Mouse (Mus musculus) urinary bladder, postnatal 36 days (tissue): ENCODE measurements around the gene Gm20708.

ENCODE experiments used
- DNase-seq, 2 experiments: peaks; one replicate each; pipeline ENCODE4 v3.0.0; 2022; ENCODE audit warnings: low spot score in 2 of 2, mixed read lengths in 1 of 2

Gene Gm20708

DNA sequence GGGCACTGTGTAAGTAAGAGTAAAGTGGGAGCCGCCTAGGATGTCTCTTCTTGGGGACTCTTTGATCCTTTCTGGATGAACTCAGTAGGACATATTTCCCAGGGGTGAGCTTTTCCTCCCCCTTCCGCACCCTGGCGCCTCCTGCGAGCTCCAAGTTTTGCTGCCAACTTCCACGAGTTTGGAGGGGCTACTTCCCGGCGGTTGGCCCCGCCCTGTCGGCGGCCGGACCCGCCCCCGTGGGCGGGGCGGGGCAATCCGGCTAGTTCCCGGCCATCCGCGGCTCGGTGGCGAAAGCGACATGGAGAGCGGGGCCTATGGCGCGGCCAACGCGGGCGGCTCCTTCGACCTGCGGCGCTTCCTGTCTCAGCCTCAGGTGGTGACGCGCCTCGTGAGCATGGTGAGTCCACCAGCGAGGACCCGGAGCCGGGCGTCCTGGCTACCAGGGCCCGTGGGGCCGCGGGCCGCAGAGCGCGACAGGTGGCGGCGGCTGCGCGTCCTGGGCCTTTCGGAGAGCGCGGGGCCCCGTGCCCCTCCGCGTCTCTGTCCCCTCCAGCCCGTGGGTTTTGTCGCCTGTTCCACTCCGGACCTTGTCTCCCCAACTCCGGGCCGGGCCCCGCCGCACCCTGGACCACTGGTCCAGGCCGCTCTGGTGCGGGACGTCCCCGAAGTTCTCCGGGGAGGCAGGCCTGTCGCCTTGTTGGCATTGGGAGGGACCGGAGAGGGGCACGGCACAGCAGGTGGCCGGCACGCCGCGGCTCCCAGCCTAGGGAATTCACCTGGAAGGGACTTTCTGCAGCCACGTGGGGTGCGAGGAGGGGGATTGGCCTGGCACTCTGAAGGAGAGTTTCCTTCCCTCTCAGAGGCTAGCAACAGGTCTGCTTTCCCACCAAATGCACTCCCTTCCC, at the start of gene Gm20708, which contains the start of gene Syngr2:
Gene Gm20708, plus strand, starts transcription at position 262 of the 905 bp plus-strand sequence.
Gene Syngr2, plus strand, starts transcription at position 262 of the 905 bp plus-strand sequence.
- peak; percentile 69 to 75 for DNase-seq

DNA sequence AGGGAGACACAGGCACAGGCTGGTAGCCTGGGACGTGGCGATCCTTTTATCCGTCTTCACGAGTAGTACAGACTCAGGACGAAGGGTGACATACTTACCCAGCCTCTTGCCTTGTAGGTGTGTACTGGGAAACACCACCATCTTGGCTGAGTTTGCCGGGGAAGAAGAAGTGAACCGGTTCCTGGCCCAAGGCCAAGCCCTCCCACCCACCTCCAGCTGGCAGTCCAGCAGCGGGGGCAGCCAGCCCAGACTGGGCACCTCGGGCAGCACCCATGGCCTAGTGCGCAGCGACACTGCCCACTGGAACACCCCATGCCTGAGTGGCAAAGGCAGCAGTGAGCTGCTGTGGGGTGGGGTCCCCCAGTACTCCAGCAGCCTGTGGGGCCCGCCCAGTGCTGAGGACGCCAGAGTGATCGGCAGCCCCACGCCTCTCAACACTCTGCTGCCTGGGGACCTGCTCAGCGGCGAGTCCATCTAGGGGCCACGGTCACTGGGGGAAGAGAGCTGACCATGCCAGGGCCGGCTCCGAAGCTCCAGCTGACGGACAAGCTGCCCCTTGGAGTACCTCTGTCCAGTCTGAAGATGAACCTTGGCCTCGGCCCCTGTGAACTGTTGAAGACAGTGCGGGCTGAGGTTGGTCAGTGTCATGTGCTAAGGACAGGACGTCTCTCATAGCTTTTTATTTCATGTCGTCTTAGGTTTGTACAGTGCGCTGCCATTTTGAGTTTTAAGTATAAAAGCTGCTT, 48.9 kb upstream of the Gm20708 start:
- no peak for DNase-seq

DNA sequence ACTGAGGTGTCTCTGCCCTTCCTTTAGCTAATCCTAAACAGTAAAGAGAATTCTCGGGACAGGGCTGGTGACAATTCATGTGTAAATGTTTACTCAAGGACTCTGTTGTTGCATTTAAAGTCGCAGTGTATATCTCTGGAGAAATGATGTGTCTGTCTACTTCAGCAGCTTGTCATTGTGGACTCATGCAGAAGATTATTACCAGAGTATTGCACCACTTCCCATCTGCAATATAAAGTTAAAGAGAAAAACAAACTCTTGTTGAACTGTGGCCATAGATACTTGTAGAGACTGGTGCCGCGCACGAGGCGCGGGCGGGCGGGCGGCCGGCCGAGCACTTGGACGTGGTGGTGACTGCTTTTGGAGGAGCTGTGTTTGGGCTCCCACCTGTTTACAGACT, 47.7 kb upstream of the Gm20708 start:
- no peak for DNase-seq

DNA sequence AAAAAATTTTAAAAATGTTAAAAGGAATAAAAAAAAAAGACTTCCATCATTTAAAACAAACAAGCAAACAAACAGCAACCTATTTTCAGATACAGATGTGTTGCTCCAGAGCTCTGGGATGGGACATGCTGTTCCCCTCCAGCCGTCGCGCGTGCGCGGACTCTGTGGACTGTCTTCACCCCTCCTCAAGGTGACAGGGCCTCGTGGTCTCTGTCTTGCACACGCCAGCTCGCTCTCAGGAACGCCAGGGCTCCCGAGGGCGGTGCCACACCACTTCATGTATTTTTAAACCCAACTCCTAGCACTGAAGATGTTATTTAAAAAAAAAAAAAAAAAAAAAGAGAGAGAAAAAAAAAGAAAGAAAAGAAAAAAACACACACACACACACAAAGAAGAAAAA, 47.2 kb upstream of the Gm20708 start:
- no peak for DNase-seq

DNA sequence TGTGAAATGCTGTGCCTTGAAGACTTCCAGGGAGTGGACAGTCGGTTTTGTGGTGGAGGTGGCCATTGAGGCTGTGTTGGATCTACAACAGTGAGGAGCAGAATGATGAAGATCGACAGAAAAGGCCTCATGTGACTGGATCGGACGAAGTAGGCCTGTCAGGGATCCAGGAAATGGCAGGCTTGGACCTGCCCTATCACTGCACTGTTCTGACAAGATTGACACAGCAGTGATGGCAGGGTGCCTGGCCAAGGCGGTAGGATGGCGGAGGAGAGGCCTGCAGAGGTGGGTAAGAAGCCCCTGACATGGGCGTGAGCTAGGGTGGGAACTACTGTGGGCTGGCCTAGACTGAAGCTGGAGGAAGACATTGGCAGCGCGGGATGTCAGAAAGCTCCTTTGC, 45.1 kb upstream of the Gm20708 start:
- peak in 1 of 2 experiments; percentile 31 for DNase-seq

DNA sequence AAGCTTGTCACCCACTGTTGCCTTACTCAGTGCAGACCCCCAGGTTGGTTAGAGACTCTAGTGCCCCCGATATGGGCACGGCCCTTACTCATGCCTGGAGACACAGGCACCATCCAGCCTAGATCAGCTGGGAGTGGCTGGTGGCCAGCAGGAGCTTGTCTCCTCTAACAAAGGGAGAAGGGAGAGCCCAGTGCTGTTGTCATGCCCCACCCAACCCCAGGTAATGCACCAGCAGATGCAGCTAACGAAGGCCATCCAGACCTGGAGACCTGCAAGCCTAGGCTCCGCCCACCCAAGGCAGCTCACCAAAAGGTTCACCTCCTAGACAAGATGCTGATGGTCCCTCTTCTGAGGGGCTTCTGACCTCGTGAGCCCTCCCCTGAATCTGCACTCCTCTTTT, 44.1 kb upstream of the Gm20708 start:
- DNase-seq: no peak

DNA sequence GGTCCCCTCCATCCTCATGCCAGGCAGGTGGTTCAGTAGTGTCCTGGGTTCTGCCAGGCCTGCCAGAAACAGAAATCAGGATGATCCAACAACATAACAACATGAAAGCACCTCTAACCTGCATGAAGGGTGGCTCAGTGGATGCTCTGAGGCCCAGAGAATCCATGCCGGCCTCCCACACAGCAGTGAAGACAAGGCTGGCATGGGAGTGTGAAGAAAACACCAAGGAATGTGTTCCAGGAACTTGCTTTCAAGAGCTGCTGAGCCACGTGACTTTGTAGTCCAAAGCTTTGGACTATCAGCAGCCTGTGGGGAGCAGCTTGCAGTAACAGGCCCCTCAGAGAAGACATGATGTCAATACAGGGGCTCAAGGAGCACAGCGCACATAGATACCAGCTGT, 43.2 kb upstream of the Gm20708 start:
- no peak for DNase-seq

DNA sequence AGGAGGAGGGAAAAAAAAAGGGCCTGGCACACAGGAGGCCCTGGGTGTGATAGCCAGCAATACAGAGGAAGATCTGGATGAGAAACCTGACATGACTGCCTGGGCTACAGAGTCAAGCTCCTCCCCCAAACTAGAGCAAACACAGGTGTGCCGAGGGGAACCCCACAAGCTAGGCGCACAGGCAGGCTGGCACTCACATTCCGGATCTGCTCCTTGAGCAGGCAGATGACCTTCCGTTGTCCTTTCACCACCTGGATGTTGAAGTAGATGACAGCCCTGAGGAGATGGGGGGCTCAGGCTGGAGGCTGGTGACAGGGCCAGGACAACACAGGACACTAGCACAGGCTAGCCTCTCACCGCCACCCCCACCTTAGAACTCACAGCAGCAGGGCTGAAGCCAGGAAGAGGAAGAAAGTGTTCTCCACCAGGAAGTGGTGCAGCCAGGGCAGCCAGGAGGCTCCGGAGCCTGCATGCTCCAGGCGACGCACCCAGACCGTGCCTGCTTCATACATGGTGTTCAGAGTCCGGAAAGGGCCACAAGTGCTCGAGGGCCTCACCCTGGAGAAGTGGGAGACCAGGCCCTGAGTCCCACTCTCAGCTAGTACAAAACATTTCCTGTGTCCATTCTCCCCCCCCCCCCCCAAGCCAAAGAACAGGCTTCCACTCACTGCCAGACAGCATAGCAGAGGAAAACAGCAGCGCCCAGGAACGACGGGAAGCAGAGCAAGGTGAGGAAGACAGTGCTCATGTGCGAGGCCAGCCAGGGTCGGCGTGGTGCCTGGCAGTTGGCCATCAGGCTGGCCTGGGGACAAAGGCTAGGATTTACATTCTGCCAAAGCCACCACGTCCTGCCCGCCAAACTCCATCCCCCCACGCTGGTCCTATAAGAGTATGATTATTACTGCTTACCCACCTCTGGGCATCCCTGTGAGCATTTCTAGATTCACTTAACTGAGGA, 40.5 kb upstream of the Gm20708 start:
- DNase-seq: no peak

DNA sequence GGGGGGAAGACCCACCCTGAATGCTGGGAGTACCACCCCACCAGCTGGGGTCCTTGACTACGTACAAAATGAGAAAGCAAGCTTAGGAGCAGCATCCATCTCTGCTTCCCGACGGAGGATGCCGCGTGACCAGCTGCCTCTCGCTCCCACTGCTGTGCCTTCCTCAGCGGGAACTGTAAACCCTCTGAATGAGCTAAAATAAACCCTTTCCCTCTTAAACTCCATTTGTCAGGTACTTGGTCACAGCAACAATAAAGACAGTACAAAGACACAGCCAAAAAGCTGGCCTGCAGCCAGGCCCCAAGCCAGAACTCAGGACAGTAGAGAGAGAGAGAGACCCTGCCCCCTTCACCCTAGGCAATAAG, 39.8 kb upstream of the Gm20708 start:
- no peak for DNase-seq

DNA sequence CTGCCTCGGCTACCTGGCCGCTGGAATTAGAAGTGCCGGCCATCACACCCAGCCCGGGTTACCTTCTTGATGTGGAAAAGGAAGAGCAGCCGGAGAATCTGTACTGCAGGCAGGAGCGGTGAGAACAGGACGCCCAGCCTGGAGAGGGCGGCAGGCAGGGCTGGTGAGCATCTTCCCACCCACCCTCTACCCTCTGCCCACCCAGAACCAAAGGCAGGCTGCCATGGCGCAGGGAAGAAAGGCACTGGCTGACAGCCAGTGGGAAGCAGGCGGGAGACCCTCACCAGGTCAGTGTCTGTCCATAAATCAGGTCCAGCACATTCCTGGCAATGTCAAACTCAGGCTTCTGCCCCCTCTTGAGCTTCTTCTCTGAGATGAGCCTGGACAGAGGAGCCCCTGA, 39.1 kb upstream of the Gm20708 start:
- no peak for DNase-seq

DNA sequence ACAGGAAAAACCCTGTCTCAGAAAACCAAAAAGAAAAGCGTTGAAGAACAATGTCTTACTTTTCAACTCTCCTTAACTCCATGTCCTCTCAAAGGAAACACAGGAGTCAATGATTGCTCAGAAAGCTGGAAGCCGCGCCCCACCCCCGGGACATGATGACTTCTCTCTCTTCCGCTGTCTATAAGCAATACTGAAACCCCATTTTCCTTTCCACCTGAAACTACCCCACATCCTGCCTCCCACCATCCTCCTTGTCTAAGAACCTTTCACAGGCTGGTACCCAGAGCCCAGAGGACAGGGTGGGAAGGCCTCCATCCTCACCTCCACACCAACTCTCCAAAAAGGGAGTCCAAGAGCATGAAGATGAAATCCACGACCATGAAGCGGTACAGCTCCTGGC, 37.1 kb upstream of the Gm20708 start:
- no peak for DNase-seq

DNA sequence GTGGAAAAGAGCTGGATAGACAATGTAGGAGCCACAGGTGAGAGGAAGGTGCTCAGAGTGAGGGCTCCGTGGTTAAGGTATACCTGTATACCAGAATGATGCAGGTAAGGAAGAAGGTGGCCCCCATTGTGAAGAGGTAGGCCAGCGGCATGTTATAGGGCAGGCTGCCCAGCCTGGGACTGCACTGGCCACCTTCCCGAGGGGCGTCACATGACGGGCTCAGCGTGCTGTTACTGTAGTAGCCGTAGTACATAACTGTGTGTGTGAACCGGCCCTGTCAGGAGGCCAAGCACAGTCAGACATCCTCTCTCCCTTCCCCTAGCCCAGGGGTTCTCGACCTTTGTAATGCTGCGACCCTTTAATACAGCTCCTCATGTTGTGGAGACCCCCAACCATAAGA, 34.5 kb upstream of the Gm20708 start:
- no peak for DNase-seq

DNA sequence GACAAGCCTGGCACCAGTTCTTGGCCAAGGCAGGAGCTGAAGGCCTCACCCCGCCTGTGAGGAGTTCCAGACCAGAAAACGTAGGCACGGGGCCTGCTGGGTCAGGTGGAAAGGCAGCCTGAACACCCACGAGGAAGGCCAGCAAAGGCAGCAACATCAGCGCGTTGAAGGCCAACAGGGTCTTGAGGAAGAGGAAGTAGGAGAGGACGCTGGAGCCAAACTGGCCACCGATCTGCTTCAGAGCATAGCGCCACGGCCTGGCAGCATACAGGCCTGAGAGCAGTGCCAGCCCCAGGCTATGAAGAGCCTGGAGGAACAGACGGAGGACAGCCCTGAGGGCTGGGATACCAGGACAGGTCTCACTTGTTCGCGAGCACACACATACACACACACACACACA, 33.9 kb upstream of the Gm20708 start:
- no peak for DNase-seq

DNA sequence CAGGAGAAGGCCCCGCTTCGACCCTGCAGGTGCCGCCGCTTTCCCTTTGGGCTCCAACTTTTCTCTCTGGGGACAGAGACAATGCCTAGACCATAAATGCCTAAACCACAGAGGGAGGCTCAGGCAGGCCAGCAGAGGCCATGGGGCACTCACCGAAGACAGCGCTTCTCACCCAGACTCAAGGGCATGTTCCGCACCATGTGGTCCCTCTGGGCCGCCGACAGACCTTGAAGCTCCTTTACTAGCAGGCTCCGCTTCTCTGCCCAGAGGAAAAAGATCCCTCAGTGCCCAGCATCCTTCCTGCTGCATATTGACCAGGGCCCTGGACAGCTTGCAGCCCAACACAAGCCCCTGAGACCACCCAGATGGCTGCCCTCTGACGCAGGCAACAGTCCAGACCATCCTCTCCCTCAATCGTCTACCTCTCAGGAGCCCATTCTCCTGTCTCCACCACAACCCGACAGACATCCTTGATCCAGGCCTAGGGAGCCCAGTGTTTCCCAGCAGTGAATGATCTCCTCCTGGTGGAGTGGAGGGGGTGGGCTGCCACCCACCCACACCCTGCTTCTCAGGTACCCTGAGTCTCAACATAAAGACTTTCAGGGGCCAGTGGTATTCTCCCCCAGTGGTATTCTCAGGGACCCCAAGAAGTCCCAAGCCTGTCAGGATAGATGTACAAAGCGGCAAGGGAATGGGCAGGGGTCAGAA, 33.2 kb upstream of the Gm20708 start:
- no peak for DNase-seq

DNA sequence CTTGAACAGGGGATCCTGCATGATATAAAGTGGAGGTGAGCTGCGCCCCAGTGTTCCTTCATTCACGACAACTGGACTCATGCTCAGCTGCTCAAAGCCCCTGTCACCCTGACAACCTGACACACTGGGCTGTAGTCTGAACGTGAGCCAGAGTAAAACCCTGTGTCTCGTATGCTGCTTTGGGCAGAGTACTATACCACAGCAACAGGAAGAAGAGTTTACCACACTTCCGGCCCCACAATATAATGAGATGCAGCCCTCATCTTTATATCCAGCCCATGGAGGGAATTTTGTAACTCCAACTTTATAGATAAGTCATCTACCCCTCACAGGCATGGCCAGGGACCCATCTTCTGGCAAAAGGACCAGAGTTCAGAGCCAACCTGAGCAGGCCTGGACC, 32.4 kb upstream of the Gm20708 start:
- no peak for DNase-seq

DNA sequence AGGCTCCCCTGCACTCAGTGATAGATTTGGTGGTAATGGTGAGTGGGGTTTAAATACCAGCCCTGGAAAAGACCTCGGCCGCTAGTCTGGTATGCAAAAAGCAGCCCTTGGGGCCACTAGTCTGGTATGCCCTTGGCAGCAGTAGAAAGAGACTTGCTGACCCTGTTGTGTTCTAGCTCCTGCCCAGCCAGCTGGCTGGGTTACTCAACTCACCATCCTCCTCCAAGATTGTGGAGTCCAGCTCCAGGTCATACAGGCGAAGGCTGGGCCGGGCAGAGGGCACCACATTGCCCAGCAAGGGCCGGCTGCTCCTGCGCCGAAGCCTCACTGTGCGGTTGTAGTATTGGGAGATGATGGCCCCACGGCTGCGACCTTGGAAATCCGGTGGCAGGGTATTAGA, 31.4 kb upstream of the Gm20708 start:
- no peak for DNase-seq

DNA sequence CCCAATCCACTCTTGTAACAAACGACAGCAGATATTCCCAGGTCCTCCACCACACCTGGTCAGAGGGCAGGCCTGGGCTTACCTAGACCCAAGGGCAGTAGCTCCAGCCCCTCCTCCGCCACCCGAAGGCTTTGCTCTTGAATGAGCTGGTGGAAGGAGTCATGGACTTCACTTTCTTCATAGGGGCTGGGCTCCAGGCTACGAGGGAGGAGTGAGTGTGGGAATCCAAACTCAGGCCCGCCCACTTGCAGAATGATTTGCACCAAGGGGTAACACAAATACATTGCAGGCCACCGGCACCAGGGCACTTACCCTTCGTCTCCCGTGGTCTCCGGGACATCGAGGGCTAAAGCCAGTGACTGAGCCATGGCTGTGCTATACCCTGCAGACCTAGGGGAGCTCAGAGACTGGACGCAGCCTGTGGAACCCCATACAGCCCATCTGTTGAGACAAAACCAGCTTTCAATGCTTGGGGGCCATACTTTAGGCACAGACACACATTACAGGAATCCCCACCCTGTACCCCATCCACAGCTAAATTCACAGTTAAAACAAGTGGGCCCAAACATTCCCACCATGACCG, 30.5 kb upstream of the Gm20708 start:
- DNase-seq: peak in 1 of 2 experiments; percentile 26

DNA sequence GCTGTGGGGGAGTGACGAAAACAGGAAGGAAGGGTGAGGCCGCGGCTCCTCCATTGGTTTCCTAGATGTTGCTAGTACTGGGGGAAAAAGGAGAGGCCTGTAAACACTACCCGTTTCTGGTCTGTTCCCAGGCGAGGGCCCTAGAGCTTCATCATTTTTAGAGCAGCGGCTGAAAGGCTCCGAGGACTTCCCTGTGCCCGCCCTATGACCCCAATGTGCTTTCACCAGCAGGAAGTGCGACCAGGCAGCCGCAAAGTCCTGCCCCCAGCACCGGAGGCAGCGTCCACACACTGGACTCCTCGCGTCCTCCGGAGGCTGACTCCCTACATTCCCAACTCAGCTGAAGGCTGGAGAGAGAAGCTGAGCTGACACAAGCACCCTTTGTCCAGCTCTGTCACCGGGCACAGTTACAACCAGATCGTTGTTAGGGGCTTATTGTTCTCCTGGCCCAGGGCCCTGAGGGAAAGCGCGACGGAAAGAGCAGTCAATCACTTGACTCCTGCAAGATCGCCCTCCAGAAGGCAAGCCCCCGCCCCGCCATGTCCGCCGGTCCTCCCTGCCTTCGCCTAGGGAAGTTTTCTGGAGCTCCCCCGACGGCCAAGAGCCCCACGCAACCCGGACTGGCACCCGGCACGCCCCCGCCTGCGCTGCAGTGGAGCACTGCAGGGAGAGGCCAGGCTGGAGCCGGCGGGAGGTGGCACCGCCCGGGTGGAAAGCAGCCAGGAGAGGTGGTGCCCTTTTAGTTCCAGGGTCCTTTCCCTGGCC, 29.9 kb upstream of the Gm20708 start:
- peak; percentile 60 to 81 for DNase-seq

DNA sequence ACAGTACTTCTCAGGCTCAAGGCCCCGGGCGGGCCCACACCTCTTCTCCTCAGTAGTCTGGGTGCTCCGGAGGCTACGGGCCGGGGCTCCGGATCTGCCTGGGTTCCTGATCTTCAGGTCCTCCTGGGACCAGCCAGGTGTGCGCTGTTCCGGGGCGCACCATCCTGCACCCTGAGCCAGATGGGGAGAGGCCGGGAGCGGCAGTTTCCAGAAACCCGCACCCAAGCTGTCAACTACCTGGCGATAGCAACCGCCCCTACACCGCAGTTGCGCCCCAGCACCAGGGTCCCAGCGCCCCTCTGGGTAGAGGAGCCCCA, 29.3 kb upstream of the Gm20708 start:
- DNase-seq: no peak

DNA sequence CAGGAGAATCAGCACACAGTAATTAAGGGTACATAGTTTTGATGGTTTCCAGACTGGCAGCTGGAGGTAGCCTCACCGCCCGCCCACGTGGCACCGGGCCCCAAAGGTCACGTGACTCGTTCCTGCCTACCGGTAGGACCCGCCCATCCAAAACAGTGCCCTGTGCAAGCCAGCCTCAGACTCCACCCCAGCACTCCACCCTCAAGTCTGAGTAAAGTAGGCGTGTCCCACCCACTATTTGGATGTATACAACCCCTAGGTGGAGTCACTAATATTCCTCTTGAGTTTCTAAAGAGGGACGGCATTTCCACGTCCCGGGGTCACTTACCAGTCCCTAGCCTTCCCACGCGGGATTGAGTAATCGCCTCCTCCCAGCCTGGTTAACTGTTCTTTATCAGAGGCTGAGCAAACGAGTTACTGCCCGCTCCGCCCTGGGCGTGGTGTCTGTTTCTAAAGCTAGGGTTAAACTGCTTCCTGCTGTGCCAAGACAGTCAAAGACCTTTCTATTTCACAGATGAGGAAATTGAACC, 28.8 kb upstream of the Gm20708 start:
- peak; percentile 88 to 93 for DNase-seq
